Mouse (Mus musculus): ENCODE results near the gene 0610010K14Rik.
A peak's percentile ranks its signal among the peaks of the same experiment; 100 is the strongest.

Gene 0610010K14Rik

DNA sequence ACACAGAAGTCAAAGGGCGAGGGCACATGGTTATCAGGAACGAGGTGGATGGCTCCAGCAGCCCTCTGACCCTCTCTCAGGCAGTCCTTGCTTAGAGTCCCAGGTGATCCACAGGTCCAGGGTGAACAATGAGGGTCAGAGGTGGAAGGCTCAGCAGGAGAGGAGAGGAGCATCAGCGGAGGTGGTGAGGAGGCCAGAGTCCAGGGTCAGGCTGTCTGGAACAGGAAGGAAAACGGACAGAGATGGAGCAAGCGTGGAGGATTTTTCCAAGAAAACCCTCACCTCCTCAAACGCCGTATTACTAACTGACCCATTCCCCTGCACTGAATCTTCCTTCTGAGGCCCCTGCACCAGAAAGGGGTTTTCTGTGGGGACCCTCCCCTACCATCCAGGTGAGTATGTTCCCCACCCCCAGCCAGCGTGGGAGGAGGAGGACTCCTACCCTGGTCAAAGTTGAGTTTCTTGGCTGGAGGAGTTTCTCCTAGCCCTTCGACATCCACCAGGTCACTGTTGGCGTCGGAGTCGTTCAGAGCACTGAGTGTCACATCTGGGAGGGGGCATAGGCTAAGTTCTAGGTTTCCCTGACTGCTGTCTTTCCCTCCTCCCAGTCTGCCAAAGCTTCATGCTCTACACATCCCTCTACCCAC, 2.3 kb downstream of the 0610010K14Rik start:
- no peak for DNase-seq (ENCODE audit: low read depth, low spot score)

DNA sequence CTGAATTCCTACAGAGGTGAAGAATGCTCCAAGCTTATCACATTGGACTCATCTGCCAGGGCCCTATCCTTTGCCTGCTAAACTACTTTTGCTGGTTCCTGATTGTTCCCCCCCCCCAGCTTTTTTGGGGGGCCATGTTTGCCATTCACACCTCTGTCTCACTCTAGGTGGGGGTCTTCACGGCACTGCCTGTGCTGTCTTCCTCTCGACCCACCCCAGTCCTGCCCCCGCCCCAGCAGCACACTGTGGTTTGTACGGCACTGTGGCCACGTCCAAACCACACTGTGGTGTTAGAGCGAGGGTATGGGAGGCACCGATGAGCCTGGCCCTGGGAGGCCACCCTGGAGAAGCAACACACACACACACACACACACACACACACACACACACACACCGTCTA, 3.2 kb downstream of the 0610010K14Rik start:
- no peak for DNase-seq (ENCODE audit: low read depth, low spot score)

DNA sequence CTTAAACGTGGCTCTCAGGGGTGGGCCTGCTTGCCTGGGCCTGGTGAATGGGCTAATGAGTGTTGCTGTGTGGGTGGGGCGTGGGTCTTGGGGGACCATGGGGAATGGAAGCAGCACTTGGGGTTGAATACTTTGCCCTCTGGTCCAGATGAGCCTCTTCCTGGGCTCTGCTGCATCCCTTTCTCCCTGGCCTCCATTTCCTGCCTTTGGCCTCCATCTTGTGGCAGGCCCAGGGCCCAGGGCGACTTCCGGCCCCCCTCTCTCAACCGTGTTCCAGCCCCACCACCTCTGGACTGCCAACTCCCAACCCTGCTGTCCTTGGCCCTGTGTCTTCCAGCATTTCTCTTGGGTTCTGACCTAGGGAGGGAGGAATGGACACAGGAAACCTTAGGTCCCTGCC, 3.7 kb downstream of the 0610010K14Rik start:
- no peak for DNase-seq (ENCODE audit: low read depth, low spot score)

DNA sequence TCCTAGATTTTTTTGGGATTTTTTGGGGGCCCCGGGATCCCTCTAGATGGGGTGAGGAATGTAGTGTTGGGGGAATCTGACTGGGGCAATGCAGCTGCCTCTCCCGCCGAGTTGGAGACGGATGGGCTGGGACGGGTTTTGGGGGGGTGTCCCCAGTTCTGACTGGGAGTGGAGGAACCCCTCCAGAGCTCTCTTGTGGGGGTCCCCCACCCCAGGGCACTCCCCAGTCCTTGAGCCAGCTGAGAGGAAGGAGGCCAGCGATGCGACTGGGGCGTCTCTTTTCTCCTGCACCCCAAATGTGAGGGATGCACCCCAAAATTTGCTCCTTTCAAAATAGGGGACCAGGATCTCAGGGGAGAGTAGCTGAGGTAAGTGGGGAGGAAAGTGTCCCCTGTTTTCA, 4.7 kb downstream of the 0610010K14Rik start:
- no peak for DNase-seq (ENCODE audit: low read depth, low spot score)

DNA sequence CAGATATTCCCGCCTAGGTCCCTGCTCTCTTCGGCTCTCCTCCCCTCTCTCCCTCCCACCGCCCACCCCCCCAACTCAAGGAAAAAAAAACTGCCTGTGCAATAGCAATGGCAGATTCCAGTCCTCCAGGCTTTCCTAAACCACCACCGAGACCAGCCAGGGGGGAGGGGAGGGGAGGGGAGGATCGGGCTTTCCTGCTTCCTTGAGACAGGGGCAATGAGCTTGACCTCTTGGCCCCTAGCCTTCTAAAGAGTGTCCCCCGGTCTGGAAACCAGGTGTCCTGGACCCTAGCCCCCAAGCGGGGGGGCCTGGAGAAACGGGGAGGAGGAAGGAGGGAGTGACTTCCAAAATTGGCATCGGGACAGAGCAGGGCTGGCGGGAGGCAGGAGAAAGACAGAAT, 5.2 kb downstream of the 0610010K14Rik start:
- peak; percentile 82 for DNase-seq (ENCODE audit: low read depth, low spot score)

DNA sequence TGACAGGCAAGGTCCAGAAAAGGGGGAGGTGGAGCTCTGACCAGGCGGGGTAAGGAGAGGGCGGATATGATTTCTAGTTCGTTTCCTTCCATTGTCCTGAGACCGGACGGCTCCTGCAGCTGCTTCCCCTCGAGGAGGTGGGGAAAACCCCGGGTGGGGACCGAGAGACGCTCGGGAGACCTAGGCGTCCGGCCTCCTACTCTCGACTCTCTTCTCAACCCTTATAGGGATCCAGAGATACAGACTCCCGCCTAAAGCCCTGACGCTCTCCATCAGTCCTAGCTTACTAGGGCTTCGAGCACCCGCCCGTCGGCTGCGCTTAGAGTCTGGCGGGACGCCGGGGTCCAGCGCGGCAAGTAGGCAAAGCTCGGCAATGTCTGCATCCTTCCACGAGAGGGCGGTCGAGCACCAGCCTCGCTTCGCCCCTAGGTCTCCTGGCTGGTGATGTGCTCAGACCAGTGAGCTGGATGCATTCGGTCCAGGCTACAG, 7.4 kb downstream of the 0610010K14Rik start:
- peak; percentile 86 for DNase-seq (ENCODE audit: low read depth, low spot score)

DNA sequence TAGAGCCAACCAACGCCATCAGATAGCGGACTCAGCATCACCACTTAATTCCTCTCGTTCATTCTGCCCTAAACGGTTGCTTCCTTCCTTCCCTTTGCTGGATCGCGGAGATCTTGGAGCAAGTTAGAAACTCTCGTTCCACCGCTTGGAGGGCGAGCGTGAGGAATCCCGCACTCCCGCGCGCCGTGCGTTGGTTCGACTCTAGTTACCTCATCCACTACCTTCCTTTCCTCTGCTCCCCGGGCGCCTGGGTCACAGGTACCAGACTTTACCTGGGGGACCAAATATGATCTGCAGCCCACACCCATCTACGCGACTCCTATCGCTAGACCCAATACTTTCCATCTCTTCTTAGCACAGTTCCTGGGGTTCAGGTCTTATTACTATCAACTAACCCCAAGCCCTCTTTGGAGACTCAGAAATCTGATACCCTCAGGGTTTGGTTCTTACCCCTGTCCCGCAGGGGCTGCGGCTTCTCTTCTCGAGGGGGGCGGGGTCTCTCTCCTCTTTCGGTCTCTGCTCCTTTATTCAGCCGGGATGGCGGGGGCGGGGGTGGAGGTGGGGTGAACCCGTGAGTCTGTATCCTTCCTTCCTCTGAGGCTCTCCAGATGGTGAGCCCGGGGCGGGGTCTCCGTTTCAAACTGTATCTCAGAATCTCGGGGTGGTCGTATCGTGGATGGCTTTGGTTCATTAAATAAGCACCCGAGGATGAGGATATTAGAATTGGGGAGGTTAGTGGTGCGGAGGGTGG, 8.3 kb downstream of the 0610010K14Rik start, which contains the start of gene Bcl6b:
Gene Bcl6b (minus strand): TSS at position 539 of the 751 bp plus-strand sequence.
- DNase-seq (ENCODE audit: low read depth, low spot score), result no peak

DNA sequence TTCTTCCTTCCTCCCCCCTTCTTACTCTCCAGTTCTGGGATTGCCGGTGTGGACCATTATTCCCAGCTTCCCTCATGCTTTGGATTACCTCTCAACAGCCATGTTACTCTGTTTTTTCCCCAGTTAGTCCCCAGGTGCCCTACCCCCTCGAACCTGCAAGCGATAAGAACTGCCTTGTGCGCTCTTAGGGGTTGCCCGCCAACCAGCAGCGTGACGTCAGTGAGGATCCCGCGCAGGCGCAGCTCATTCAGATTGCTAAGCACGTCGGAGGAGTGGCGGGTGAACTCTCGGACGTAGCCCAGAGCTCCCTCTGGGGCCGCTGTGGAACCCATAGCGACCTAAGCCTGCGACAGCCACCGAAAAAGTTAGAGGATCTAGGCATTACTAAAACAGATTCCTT, 8.9 kb downstream of the 0610010K14Rik start:
- DNase-seq (ENCODE audit: low read depth, low spot score), result peak; percentile 83

DNA sequence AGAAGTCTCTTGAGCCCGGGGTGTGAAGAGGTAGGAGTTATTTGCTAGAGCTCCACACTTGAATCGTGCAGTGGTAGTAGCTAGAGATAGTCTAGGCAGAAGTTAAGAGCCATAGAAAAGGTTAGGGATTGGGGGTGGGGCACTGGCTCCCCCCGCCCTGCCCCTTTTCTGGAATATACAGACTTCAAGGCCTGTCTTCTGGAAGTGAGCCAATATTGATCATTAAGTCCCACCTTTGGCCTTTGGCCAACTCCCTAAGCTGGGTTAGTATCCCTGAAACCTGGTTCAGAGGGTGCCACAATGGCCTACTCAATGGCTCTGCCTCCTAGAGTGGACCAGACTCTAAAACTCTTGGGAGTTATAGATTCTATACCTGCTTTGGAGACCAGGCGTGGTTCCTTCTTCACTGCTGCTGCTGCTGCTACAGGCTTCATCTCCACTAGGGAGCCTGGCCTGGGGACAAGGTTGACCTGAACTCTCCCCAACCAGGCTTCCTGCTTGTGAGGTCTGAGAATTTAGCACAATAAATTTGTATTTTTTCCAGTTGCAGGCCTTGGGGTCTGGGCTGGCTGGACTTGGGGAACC, 10.0 kb downstream of the 0610010K14Rik start:
- no peak for DNase-seq (ENCODE audit: low read depth, low spot score)

DNA sequence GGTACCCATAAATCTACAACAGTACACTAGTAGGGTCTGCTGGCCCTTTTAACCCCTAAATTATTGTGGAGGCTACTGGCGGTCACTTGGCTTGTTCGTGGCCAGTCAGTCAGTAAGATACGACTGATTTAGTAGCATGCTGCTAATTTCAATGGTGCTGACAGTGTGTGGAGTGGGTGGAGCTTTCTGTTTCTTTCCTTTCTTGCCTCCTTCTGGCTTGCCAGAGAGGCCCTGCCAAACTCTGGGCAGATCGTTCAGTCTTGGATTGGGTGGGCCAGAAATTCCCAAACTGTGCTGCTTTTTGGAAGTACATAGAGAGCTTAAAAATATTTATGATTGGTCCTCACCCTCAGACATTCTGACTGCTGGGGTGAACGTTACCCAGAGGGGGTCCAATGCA, 10.6 kb downstream of the 0610010K14Rik start:
- no peak for DNase-seq (ENCODE audit: low read depth, low spot score)

DNA sequence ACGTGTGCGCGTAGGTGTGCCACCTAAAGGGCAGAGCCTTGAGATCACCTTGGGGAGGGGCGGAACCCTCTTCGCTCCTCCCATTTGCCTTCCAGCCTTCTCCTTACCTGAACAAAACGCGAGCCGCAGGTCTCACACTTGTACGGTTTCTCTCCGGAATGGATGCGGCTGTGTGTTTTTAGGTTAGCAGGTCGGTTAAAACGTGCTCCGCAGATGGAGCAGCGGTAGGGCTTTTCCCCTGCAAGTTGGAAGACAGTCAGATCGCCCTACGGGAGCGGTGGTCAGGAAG, 11.2 kb downstream of the 0610010K14Rik start:
- no peak for DNase-seq (ENCODE audit: low read depth, low spot score)

DNA sequence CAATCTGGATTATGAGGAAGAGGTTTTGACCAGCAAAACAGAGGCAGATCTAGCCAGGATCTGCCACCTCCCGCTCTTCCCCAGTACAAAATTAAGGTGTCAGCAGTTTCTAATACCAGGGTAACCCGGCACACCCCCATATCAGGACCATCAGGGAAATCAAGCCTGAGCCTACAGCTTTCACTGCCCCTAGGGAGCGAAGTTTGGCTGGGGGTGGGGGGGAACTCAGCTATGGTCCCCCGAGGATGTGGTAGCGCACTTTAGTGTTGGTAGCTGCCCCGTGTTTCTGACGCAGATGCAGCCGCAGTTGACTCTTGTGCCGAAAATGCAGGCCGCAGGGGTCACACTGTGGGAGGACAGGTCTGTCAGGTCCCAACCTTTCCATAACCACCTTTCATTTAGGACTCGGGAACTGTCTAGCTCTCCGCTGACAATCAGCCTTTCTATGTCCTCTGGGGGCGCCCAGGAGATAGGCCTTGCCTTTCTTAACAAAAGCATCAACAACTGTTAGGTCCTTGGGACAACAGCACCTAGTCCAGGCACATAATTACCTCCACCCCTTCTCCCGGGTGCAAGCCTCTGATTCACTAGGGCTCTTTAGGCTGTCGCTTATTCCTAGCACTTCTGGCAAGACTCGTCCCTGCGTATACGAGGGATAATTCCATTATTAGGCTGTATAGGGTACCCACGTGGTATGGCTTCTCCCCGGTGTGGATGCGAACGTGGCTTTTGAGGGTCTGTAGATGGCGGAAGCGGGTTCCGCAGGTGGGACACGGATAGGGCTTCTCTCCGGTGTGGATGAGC, 11.7 kb downstream of the 0610010K14Rik start:
- no peak for DNase-seq (ENCODE audit: low read depth, low spot score)

DNA sequence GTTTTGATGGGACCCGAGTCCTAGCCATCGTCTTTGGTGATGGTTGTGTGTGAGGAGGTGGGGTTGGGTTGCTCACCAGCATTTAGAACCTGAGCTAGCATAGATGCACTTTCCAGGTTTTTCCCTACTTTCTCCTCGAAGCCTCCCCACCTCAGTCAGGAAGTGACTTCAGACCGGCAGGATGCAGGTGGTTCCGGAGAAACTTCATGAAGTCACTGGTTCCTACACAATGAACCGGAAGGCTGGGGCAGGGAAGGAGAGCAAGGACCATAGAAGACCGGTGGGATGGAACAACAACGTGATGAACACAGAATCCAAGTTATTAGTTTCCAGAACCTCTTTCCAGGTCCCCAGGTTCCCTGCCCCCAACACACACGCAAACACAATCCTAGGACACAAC, 14.0 kb downstream of the 0610010K14Rik start:
- DNase-seq (ENCODE audit: low read depth, low spot score), result no peak

DNA sequence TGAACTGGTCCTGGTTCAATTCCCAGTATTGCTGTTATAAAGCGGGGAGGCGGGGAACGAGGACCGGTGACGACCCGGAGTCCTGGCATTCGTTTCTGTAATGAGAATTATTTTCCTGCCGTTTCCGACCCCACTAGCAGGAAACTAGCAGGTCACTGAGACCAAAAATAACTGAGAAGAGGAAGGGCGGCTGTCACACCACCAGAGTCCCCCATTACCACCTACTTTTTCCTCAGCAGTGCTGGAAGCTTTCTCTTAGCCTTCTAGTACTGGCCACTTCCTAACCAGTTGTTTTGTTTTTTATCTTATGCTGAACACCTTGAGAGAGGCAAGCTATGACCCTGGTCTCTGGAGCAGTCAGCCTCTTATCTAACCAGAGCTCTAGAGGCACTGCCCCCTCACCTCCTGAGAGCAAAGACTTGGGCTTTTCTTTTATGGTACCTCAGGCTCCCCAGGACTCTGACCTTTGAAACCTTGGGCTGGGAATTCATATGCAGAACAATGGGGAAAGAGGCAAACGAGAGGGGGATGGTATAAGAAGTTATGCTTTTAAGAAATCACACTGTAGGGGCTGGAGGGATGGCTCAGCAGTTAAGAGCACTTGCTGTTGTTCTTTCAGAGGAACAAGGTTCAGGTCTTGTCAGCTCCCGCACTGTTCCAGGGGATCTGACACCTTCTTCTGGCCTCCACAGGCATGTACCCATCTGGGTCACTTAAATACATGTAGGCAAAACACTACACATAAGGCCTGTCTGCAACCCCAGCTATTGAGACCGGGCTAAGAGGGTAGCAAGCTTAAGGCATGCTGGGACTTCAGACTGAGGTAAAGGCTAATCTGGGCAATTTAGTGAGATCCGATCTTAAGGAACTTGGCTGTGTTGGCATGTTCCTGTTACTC, 15.9 kb downstream of the 0610010K14Rik start:
- no peak for DNase-seq (ENCODE audit: low read depth, low spot score)

DNA sequence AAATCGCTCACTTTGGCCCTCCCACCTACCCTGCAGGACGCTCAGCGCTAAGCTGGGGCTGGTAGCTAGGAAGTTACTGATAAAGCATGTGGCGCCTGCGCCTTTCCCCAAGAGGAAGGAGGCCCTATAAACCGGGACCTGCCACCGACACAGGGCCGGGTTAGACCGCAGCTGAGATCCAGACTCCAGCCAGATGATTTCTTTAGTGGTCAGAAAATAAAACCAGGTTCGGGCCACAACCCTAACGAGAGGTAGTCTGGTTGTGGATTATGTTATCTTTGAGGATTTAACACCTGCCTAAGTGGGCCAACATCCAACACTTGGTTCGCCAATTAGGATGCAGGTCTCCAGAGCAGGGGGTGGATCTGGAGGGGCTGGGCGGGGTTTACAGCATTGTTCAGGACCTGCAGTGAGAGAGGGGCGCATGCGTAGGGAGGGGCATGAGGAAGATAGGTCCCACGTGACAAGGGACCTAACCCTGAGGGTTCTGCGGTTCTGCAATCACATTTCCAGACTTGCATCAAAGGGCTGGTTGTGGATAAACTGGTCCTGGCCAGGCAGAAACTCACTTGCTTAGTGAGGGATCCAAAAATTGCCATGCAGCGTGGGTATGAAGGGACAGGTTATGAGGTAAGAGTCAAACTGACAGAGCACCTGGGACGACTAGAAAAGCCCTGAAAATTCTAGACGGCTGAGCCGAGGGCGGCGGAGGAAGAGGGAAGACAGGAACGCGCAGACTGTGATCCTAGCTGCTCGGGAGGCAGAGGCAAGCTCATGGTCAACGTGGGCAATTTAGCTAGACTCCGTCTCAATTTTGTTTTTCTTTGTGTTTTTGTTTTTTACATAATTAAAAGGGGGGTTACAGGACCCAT, 16.7 kb downstream of the 0610010K14Rik start, which contains the start of gene Slc16a13:
Gene Slc16a13 (minus strand): TSS at position 334 of the 872 bp plus-strand sequence.
- DNase-seq (ENCODE audit: low read depth, low spot score), result peak; percentile 95

DNA sequence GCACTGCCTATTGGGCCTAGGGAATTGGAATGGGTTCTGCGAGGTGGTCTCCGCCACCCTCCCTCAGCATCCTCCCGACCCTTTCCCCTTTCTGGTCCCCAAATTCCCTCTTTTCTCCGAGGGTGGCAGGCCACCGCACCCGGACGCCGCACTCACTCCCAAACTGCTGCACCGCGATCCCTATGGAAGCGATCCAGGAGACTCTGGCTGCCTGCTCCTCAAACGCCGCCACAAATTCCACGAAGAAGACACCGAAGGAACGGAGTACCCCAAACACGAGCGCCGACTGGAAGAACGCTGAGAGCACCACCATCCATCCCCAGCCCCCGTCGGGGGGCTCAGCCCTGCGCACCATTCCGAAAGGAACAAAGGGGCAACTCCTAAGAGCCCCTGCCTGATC, 17.4 kb downstream of the 0610010K14Rik start:
- no peak for DNase-seq (ENCODE audit: low read depth, low spot score)

DNA sequence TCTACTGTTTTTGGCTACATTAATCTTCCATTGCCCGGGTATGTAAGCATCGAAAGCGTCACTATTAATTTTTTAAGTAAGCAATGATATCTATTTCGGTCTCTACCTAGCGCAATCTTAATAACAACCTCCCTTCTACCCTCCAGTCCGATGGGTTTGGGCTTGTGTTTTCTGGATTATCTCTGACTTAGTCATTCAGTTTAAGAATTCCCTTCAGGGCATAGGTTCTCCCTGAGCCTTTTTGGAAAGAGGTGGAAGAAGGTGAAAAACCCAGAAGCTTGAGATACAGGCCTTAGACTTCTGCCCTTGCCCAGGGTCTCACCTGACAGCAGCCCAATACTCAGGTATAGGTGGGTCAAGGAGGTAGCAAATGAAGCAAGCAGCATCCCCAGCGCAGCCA, 17.8 kb downstream of the 0610010K14Rik start:
- DNase-seq (ENCODE audit: low read depth, low spot score), result no peak

DNA sequence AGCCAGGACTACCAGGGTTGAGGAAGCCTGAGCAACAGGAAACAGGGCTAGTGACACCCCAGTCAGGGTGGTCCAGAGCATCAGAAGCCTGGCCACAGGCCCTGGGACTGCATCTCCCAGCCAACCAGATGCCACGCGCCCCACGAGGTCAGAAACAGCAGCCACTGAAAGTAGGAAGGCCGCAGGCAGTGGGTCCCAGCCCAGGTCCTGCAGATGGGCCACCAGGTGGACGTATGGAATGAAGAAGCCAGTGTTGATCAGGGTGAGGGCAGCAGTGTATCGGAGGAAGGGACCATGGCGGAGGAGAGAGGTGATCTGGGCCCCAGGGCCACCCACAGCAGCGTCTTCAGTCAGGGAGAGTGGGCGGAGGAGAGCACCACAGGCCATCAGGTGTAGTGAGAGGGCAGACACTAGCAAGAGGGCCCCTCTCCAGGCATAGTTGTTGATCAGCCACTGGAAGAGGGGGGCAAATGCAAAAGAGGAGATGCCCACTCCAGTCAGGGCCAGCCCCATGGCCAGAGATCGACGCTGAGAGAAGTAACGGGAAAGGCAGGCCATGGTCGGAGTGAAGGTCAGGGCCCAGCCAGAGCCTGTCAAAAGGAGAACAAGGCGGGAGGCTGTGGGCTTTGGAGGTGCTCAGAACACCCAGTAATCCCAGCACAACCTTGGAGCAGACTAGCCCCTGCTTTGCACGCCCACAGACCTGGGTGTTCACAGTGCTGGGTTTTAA, 18.8 kb downstream of the 0610010K14Rik start:
- DNase-seq (ENCODE audit: low read depth, low spot score), result no peak

DNA sequence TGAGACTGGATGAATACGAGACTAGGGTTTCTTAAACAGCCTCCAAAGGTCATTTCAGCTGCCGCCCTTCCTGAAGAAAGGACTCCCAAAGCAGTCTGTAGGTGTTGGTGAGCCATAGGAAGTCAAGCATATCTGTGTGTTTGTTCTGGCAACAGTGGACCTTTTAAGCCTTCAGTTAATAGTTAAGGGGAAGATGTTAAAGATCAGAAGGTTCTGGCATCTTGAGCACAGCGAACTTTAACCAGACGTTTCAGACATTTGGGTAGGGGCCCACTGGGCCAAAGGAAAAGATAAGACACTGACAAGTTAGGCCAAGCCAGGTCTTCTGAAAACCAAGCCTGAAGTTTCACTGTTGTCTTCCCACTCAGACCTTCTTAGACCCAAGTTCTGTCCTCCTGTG, 19.7 kb downstream of the 0610010K14Rik start:
- DNase-seq (ENCODE audit: low read depth, low spot score), result no peak

Measured in forelimb bud, embryonic 11.5 days (tissue).